Mouse (Mus musculus) CH12.LX (cell line): ENCODE measurements around the gene Nid2.

Experiments
- CTCF ChIP-seq, 2 experiments: IDR thresholded peaks in 1 of 2; conservative IDR thresholded peaks in 1 of 2; 2 replicates each; pipeline ENCODE4 v1.5.1; 2011 to 2012; ENCODE audit warnings: low read depth in 2 of 2, low read length in 2 of 2, improper control_type of control experiment in 1 of 2, inconsistent platforms in 1 of 2, mild to moderate bottlenecking in 1 of 2, moderate library complexity in 1 of 2
- ELF1 ChIP-seq: IDR thresholded peaks from 2 replicates; pipeline ENCODE4 v1.6.1; 2014; ENCODE audit warnings: low read depth, mild to moderate bottlenecking, inconsistent platforms, low read length, improper control_type of control experiment
- EP300 ChIP-seq: IDR thresholded peaks from 2 replicates; pipeline ENCODE4 v1.6.1; 2011; ENCODE audit warnings: low read length, improper control_type of control experiment
- JUND ChIP-seq: conservative IDR thresholded peaks from 2 replicates; pipeline ENCODE4 v1.6.1; 2011; ENCODE audit warnings: low read depth, low read length, improper control_type of control experiment
- POLR2A ChIP-seq: IDR thresholded peaks from 2 replicates; pipeline ENCODE4 v1.6.1; 2011; ENCODE audit warnings: low read depth, mild to moderate bottlenecking, improper control_type of control experiment, low read length
- POLR2AphosphoS2 ChIP-seq: IDR thresholded peaks from 2 replicates; pipeline ENCODE4 v1.6.1; 2011; ENCODE audit warnings: low read depth, low read length, improper control_type of control experiment
- USF2 ChIP-seq: conservative IDR thresholded peaks from 2 replicates; pipeline ENCODE4 v1.6.1; 2011; ENCODE audit warnings: low read depth, low read length, improper control_type of control experiment
- ZMIZ1 ChIP-seq: IDR thresholded peaks from 2 replicates; pipeline ENCODE4 v1.6.1; 2012; ENCODE audit warnings: low read depth, mild to moderate bottlenecking, inconsistent platforms, low read length, improper control_type of control experiment

DNA sequence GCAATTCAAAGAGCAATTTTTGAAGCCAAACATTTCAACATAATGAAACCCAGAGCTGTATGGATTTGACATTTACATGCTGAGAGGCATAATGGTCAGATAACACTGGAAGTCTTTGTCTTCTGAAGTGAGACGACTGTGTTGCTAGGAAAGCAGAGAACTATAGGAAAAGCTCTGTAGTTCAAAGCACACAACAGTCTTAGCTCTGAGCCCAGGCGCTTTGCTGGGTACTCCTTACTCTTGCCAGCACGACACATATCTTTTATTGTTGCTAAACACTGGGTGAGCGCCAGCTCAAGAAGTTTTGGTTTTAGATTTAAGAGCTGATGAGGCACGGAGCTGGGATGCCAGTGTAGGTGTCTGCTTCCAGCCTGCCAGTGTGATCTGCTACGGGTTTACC is 15.8 kb upstream of the Nid2 start:
- TF ChIP-seq CTCF (conservative IDR thresholded peaks at IDR 0.05 in 1 of 2, IDR thresholded peaks at IDR 0.05 in 1 of 2; ENCODE audit: low read depth in 2 of 2, low read length in 2 of 2) (no peak), POLR2AphosphoS2 (no peak), ZMIZ1 (no peak), EP300 (no peak), POLR2A (no peak), USF2 (no peak), JUND (no peak), ELF1 (no peak)
